Mouse (Mus musculus): ENCODE results near the gene Vps16. TPM values are rescaled to one million over a fixed set of nuclear protein-coding genes. Genes with fewer than 3 reads are reported as not detected.

Gene Vps16
- total RNA-seq, 2 experiments from 2014 or later, result 57.5 to 58.1 TPM

GRCm38 (mm10) chr2:130421781-130422620 is 2.1 kb upstream of the Vps16 start:
- DNase-seq, result no peak

- DNase-seq, result peak; percentile 86
Measured at GRCm38 (mm10) chr2:130423397-130424125, 578 bp upstream of the Vps16 start.

GRCm38 (mm10) chr2:130425112-130425511 is 973 bp downstream of the Vps16 start:
- DNase-seq, result no peak

- DNase-seq, result no peak
Measured at GRCm38 (mm10) chr2:130429851-130430250, 5.7 kb downstream of the Vps16 start.

- DNase-seq, result no peak
Measured at GRCm38 (mm10) chr2:130430484-130430883, 6.3 kb downstream of the Vps16 start.

- no peak for DNase-seq
Measured at GRCm38 (mm10) chr2:130432157-130432556, 8.0 kb downstream of the Vps16 start.

- peak; percentile 54 for DNase-seq
Measured at GRCm38 (mm10) chr2:130433152-130433551, 9.0 kb downstream of the Vps16 start.

GRCm38 (mm10) chr2:130436769-130437168 is 12.6 kb downstream of the Vps16 start:
- DNase-seq, result no peak

- no peak for DNase-seq
Measured at GRCm38 (mm10) chr2:130438861-130439260, 14.7 kb downstream of the Vps16 start.

GRCm38 (mm10) chr2:130439840-130440480 is 15.8 kb downstream of the Vps16 start:
- no peak for DNase-seq

GRCm38 (mm10) chr2:130442162-130442561 is 18.0 kb downstream of the Vps16 start:
- DNase-seq, result no peak

GRCm38 (mm10) chr2:130448449-130448848 is 24.3 kb downstream of the Vps16 start:
- DNase-seq, result no peak

GRCm38 (mm10) chr2:130449021-130449793 is 25.1 kb downstream of the Vps16 start:
- DNase-seq, result peak; percentile 12

GRCm38 (mm10) chr2:130449794-130450433 is 25.8 kb downstream of the Vps16 start, which contains the start of gene Ptpra:
Ptpra (plus strand) TSS chr2:130450278.
- DNase-seq, result peak; percentile 96

- peak; percentile 84 for DNase-seq
Measured at GRCm38 (mm10) chr2:130450434-130450796, 26.3 kb downstream of the Vps16 start.

GRCm38 (mm10) chr2:130451086-130451726 is 27.1 kb downstream of the Vps16 start:
- DNase-seq, result no peak

GRCm38 (mm10) chr2:130451727-130452090 is 27.6 kb downstream of the Vps16 start:
- DNase-seq, result no peak

GRCm38 (mm10) chr2:130452266-130452665 is 28.1 kb downstream of the Vps16 start:
- no peak for DNase-seq

GRCm38 (mm10) chr2:130453421-130453820 is 29.3 kb downstream of the Vps16 start:
- DNase-seq, result no peak

GRCm38 (mm10) chr2:130454748-130455370 is 30.7 kb downstream of the Vps16 start:
- peak; percentile 35 for DNase-seq

- DNase-seq, result no peak
Measured at GRCm38 (mm10) chr2:130457871-130458270, 33.7 kb downstream of the Vps16 start.
